Mouse (Mus musculus): ENCODE measurements around the gene Pcyt1a. TPM values are rescaled to one million over a fixed set of nuclear protein-coding genes. Genes with fewer than 3 reads are reported as not detected.

The Pcyt1a gene
- total and polyA plus RNA-seq, 3 experiments: 36.9 to 53.7 TPM; not detected in 1

Other genes with a start within 250 kb of the Pcyt1a start
- 17.5 and 19.3 TPM in 2 replicates for gene Fbxo45, start 183.8 kb upstream of the Pcyt1a start, total RNA-seq (2012; rRNA removed)
- gene Fbxo45, start 183.8 kb upstream of the Pcyt1a start, polyA plus RNA-seq (2012; ENCODE audit: insufficient read depth in 1 of 2, insufficient read length in 2 of 2, low read depth in 1 of 2, low replicate concordance in 2 of 2, missing spikeins in 1 of 2): 10 to 100 TPM in 1 of 2 experiments, not detected in 1; 15.4 TPM
- 16.8 and 18.0 TPM in 2 replicates for gene Wdr53, start 183.7 kb upstream of the Pcyt1a start, total RNA-seq (2012; rRNA removed)
- gene Wdr53, start 183.7 kb upstream of the Pcyt1a start, polyA plus RNA-seq (2012; ENCODE audit: insufficient read depth in 1 of 2, insufficient read length in 2 of 2, low read depth in 1 of 2, low replicate concordance in 2 of 2, missing spikeins in 1 of 2): 10 to 100 TPM in 1 of 2 experiments, not detected in 1; 20.9 TPM
- not detected in 2 replicates for gene Smco1, start 159.5 kb upstream of the Pcyt1a start, total RNA-seq (2012; rRNA removed)
- gene Smco1, start 159.5 kb upstream of the Pcyt1a start, polyA plus RNA-seq (2012; ENCODE audit: insufficient read depth in 1 of 2, insufficient read length in 2 of 2, low read depth in 1 of 2, low replicate concordance in 2 of 2, missing spikeins in 1 of 2): not detected
- 17.6 TPM in 2 replicates for gene Rnf168, start 153.5 kb upstream of the Pcyt1a start, total RNA-seq (2012; rRNA removed)
- 10 to 100 TPM; 14.9 to 61.5 TPM for gene Rnf168, start 153.5 kb upstream of the Pcyt1a start, polyA plus RNA-seq (2012; ENCODE audit: insufficient read depth in 1 of 2, insufficient read length in 2 of 2, low read depth in 1 of 2, low replicate concordance in 2 of 2, missing spikeins in 1 of 2)
- 8.1 and 8.9 TPM in 2 replicates for gene Ubxn7, start 98.7 kb upstream of the Pcyt1a start, total RNA-seq (2012; rRNA removed)
- 10 to 100 TPM; 11.0 to 51.2 TPM for gene Ubxn7, start 98.7 kb upstream of the Pcyt1a start, polyA plus RNA-seq (2012; ENCODE audit: insufficient read depth in 1 of 2, insufficient read length in 2 of 2, low read depth in 1 of 2, low replicate concordance in 2 of 2, missing spikeins in 1 of 2)
- gene Tm4sf19, start 30.4 kb upstream of the Pcyt1a start, total RNA-seq (2012; rRNA removed): not detected in 2 replicates
- gene Tm4sf19, start 30.4 kb upstream of the Pcyt1a start, polyA plus RNA-seq (2012; ENCODE audit: insufficient read depth in 1 of 2, insufficient read length in 2 of 2, low read depth in 1 of 2, low replicate concordance in 2 of 2, missing spikeins in 1 of 2): under 1 TPM in 1 of 2 experiments, not detected in 1; 0.06 TPM
- 13.0 and 14.7 TPM in 2 replicates for gene Tctex1d2, start 11.2 kb upstream of the Pcyt1a start, total RNA-seq (2012; rRNA removed)
- gene Tctex1d2, start 11.2 kb upstream of the Pcyt1a start, polyA plus RNA-seq (2012; ENCODE audit: insufficient read depth in 1 of 2, insufficient read length in 2 of 2, low read depth in 1 of 2, low replicate concordance in 2 of 2, missing spikeins in 1 of 2): 100 to 1,000 TPM in 1 of 2 experiments, 10 to 100 TPM in 1; 23.7 to 239 TPM
- 3.3 and 4.6 TPM in 2 replicates for gene Slc51a, start 57.0 kb downstream of the Pcyt1a start, total RNA-seq (2012; rRNA removed)
- gene Slc51a, start 57.0 kb downstream of the Pcyt1a start, polyA plus RNA-seq (2012; ENCODE audit: insufficient read depth in 1 of 2, insufficient read length in 2 of 2, low read depth in 1 of 2, low replicate concordance in 2 of 2, missing spikeins in 1 of 2): 10 to 100 TPM in 1 of 2 experiments, not detected in 1; 14.5 TPM
- 0.58 TPM in 1 of 2 replicates, not detected in the other for gene Zdhhc19, start 65.3 kb downstream of the Pcyt1a start, total RNA-seq (2012; rRNA removed)
- 1 to 10 TPM in 1 of 2 experiments, not detected in 1; 1.4 TPM for gene Zdhhc19, start 65.3 kb downstream of the Pcyt1a start, polyA plus RNA-seq (2012; ENCODE audit: insufficient read depth in 1 of 2, insufficient read length in 2 of 2, low read depth in 1 of 2, low replicate concordance in 2 of 2, missing spikeins in 1 of 2)
- 156 and 234 TPM in 2 replicates for gene Tfrc, start 178.0 kb downstream of the Pcyt1a start, total RNA-seq (2012; rRNA removed)
- gene Tfrc, start 178.0 kb downstream of the Pcyt1a start, polyA plus RNA-seq (2012; ENCODE audit: insufficient read depth in 1 of 2, insufficient read length in 2 of 2, low read depth in 1 of 2, low replicate concordance in 2 of 2, missing spikeins in 1 of 2): 100 to 1,000 TPM in 1 of 2 experiments, 10 to 100 TPM in 1; 90.9 to 106 TPM
- gene Tnk2, start 213.0 kb downstream of the Pcyt1a start, total RNA-seq (2012; rRNA removed): 30.3 and 34.8 TPM in 2 replicates
- 10 to 100 TPM in 1 of 2 experiments, not detected in 1; 77.0 TPM for gene Tnk2, start 213.0 kb downstream of the Pcyt1a start, polyA plus RNA-seq (2012; ENCODE audit: insufficient read depth in 1 of 2, insufficient read length in 2 of 2, low read depth in 1 of 2, low replicate concordance in 2 of 2, missing spikeins in 1 of 2)

All from MEL (cell line).